ENCODE assay signal across 20 mouse cellular contexts in the genomic region with DNA sequence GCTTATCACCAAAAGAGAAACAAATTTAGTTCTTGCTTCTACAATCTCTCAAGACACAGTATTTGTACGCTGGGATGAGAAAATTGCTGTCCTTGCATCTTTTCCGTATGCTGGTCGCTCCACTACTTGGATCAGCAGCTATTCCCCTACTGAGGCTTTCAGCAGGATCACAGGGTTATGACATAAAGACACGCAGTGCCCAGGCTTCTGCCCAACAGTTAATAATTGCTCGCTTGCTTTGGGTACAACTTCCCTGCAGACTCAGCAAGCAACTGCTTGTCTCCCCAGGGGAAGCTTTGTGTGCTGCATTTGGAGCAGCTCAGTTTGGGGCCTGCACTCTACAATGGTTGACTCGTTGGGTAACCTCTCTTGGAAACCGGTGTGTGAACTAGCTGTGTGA.
"Had no signal": no experiment of that assay in that cellular context is flagged by ENCODE, and none has a peak within 500 bp of the region (broad histone marks: within the 10 kb centered on the region; RNA-seq: fewer than 3 reads in every experiment).

No protein-coding gene starts in this region.

- H3K27me3 ChIP-seq: limb, embryonic 12.5 days; limb, embryonic 15.5 days; midbrain, embryonic 12.5 days; midbrain, embryonic 15.5 days; neural tube, embryonic 12.5 days; neural tube, embryonic 15.5 days had no signal

- H3K4me1 ChIP-seq: limb, embryonic 15.5 days; midbrain, embryonic 15.5 days; neural tube, embryonic 12.5 days had no signal

- H3K4me2 ChIP-seq: limb, embryonic 12.5 days; limb, embryonic 15.5 days; liver, embryonic 11.5 days; midbrain, embryonic 12.5 days; midbrain, embryonic 15.5 days; neural tube, embryonic 12.5 days; neural tube, embryonic 15.5 days had no signal

- DNase-seq: left cerebral cortex, postnatal 4 days; liver, postnatal 0 days; retina, postnatal 1 day; right cerebral cortex, postnatal 25 days; spleen, adult 18-20 months; thymus, adult 2 months; thymus, postnatal 14 days; thymus, postnatal 4 days had no signal

- H3K27ac ChIP-seq: kidney, postnatal 0 days; limb, embryonic 12.5 days; limb, embryonic 15.5 days; liver, embryonic 14.5 days; midbrain, embryonic 12.5 days; midbrain, embryonic 15.5 days; neural tube, embryonic 12.5 days; neural tube, embryonic 15.5 days had no signal

- ATAC-seq: inflammation-experienced regulatory T-cells, adult 6 months; intestine, embryonic 16.5 days; liver, postnatal 0 days; midbrain, embryonic 15.5 days had no signal

- H3K9me3 ChIP-seq: limb, embryonic 12.5 days; limb, embryonic 15.5 days; midbrain, embryonic 12.5 days; midbrain, embryonic 15.5 days; neural tube, embryonic 12.5 days; neural tube, embryonic 15.5 days had no signal

- H3K4me3 ChIP-seq: limb, embryonic 12.5 days; limb, embryonic 15.5 days; midbrain, embryonic 12.5 days; midbrain, embryonic 15.5 days; neural tube, embryonic 12.5 days; neural tube, embryonic 15.5 days had no signal

- H3K9ac ChIP-seq: limb, embryonic 12.5 days; limb, embryonic 15.5 days; liver, embryonic 14.5 days; liver, postnatal 0 days; lung, embryonic 14.5 days; midbrain, embryonic 12.5 days; midbrain, embryonic 15.5 days; neural tube, embryonic 12.5 days; neural tube, embryonic 15.5 days had no signal
